Mouse (Mus musculus): ENCODE data around the gene Rreb1.

DNA sequence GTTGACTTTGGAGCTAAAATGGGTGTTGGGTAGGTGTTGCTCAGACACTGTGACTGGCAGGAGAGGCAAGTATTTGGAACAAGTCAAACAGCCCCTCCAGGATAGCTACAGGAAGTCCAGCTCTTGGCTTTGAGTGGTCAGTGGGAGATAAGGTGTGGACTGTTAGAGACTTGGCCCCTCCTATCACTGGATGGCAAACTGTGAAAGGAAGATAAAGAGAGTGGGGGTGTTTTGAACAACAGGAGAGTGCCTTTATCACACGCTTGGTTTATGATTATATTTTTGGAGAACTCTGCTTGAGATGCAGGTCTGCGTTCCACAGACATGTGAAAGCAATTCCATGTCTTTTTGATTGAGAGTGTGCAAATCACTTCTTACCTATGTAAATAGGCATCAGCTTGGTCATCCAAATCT is 100.7 kb downstream of the Rreb1 start:
- peak; percentile 63; the same call in 1 of the 2 replicates for TF ChIP-seq MXI1 (IDR thresholded peaks at IDR 0.05; ENCODE audit: low read depth, low read length)
- no peak for TF ChIP-seq CTCF (IDR thresholded peaks at IDR 0.05 in 2 of 3, conservative IDR thresholded peaks at IDR 0.05 in 1 of 3; ENCODE audit: control insufficient read depth in 1 of 3, insufficient read depth in 1 of 3, low read depth in 2 of 3, low read length in 3 of 3, poor library complexity in 1 of 3, severe bottlenecking in 1 of 3)
